In genomic region chr10:12218879-12219278, GRCm38 (mm10) we compare ENCODE assay signal across 11 mouse cellular contexts.
DNase-seq lines count a peak whose midpoint lies in the region; TF ChIP-seq lines count a peak whose summit lies in the region.
"Had no signal": no experiment of that assay in that cellular context is flagged by ENCODE, and none has a peak within 500 bp of the region (broad histone marks: within the 10 kb centered on the region; RNA-seq: fewer than 3 reads in every experiment).

No protein-coding gene starts in this region.

- no peak overlapping the region for H3K4me3 ChIP-seq in gastrocnemius, adult 2 months
- H3K4me3 ChIP-seq in layer of hippocampus, adult 2 months = no peak overlapping the region

- TF ChIP-seq CTCF in gastrocnemius, adult 2 months (IDR thresholded peaks at IDR 0.05) = peak; percentile 38
- TF ChIP-seq CTCF in layer of hippocampus, adult 2 months (conservative IDR thresholded peaks at IDR 0.05) = peak; percentile 65

- DNase-seq in gastrocnemius, adult 2 months = no peak
- no peak for DNase-seq in gastrocnemius, postnatal 10 days
- peak in 1 of 2 experiments; percentile 16 for DNase-seq in layer of hippocampus, adult 2 months (ENCODE audit: low spot score in 2 of 2)
- DNase-seq in layer of hippocampus, adult 8-10 months (ENCODE audit: low spot score in 2 of 2) = no peak
- DNase-seq in 3T3-L1 (ENCODE audit: low read depth, low spot score) (peak; percentile 20), MN1 (ENCODE audit: low spot score) (peak; percentile 37)
- no peak for DNase-seq in testis, postnatal 10 days (ENCODE audit: low spot score)
- DNase-seq in B cell, adult 2 months = no peak
- DNase-seq: cerebellum, postnatal 36 days; right cerebral cortex, postnatal 4 days; thymus, adult 18-20 months had no signal

- intact Hi-C loops in gastrocnemius, adult 2 months (cut with DNase I) = no loop called here

- H3K27ac ChIP-seq in gastrocnemius, adult 2 months = no peak overlapping the region
- no peak overlapping the region for H3K27ac ChIP-seq in layer of hippocampus, adult 2 months

Comparison
In these comparisons a context has a peak if more than half of its experiments do, and no peak if none do; other contexts are left out.
1. DNase-seq: peak in 3T3-L1 (single experiment) and MN1 (single experiment); none in gastrocnemius, adult 2 months (single experiment), gastrocnemius, postnatal 10 days (single experiment), layer of hippocampus, adult 8-10 months (0 of 2), testis, postnatal 10 days (single experiment) and B cell, adult 2 months (0 of 2).